In genomic region chr3:115754466-115754865, GRCm38 (mm10) we compare ENCODE assay signal across 21 mouse cellular contexts. TPM values are rescaled to one million over a fixed set of nuclear protein-coding genes. Genes with fewer than 3 reads are reported as not detected.
A peak's percentile ranks its signal among the peaks of the same experiment; 100 is the strongest.
DNase-seq lines count a peak whose midpoint lies in the region; ATAC-seq and TF ChIP-seq lines count a peak whose summit lies in the region.
"Had no signal": no experiment of that assay in that cellular context is flagged by ENCODE, and none has a peak within 500 bp of the region (broad histone marks: within the 10 kb centered on the region; RNA-seq: fewer than 3 reads in every experiment).

No protein-coding gene starts in this region.

- TF ChIP-seq CTCF in liver, postnatal 0 days (IDR thresholded peaks at IDR 0.05; ENCODE audit: low read depth) = no peak

- DNase-seq in heart, postnatal 25 days (ENCODE audit: low spot score) = no peak
- DNase-seq in liver, postnatal 0 days = no peak
- no peak for DNase-seq in liver
- peak; percentile 82 for DNase-seq in CD4-positive, CD25-positive, alpha-beta regulatory T cell, adult 2 months (ENCODE audit: low read depth, low spot score)
- no peak for DNase-seq in left cerebral cortex, postnatal 14 days (ENCODE audit: low spot score in 2 of 2)
- DNase-seq in Muller cell, postnatal 12 days (ENCODE audit: inconsistent ontology term) = no peak
- DNase-seq: adrenal gland, adult 8-10 months; cerebellum, adult 9-10 months; gastrocnemius, adult 2 months; kidney, adult 2 months; kidney, postnatal 14 days; lung, adult 2 months; right cerebral cortex, postnatal 4 days; thymus, postnatal 36 days had no signal

- H3K9ac ChIP-seq in heart, embryonic 11.5 days (ENCODE audit: low read depth, low read length) = no peak overlapping the region
- H3K9ac ChIP-seq in liver, postnatal 0 days (replicated peaks) = no peak overlapping the region
- no peak overlapping the region for H3K9ac ChIP-seq in limb, embryonic 13.5 days
- H3K9ac ChIP-seq: forebrain, embryonic 12.5 days; neural tube, embryonic 12.5 days had no signal

- ATAC-seq in heart, embryonic 11.5 days (replicated peaks; ENCODE audit: insufficient number of reproducible peaks, low FRiP score, low TSS enrichment) = no peak
- ATAC-seq in liver, postnatal 0 days = no peak
- no peak for ATAC-seq in limb, embryonic 13.5 days (ENCODE audit: low FRiP score, low read depth)
- ATAC-seq: hindbrain, embryonic 16.5 days had no signal

- peaks cover 12% of the 10 kb centered on the region for H3K4me1 ChIP-seq in heart, embryonic 11.5 days (ENCODE audit: control insufficient read depth, insufficient read depth, low read length)
- H3K4me1 ChIP-seq in liver, postnatal 0 days (ENCODE audit: insufficient read depth) = peaks cover 4% of the 10 kb centered on the region; the same call in 1 of the 2 replicates
- H3K4me1 ChIP-seq in limb, embryonic 13.5 days = peaks cover 7% of the 10 kb centered on the region

- H3K9me3 ChIP-seq in heart, embryonic 11.5 days (replicated peaks; ENCODE audit: control insufficient read depth, low read length) = no peaks in the 10 kb centered on the region
- H3K9me3 ChIP-seq in liver, postnatal 0 days (ENCODE audit: low read length) = no peaks in the 10 kb centered on the region
- H3K9me3 ChIP-seq in limb, embryonic 13.5 days = no peaks in the 10 kb centered on the region
- H3K9me3 ChIP-seq: forebrain, embryonic 12.5 days; neural tube, embryonic 12.5 days had no signal

- 46% methylated on average over 8 of the region's 8 CpGs for WGBS in heart, embryonic 11.5 days (ENCODE audit: insufficient replicate concordance)
- WGBS in liver, postnatal 0 days (ENCODE audit: insufficient replicate concordance) = 54% methylated on average over 8 of the region's 8 CpGs
- WGBS in limb, embryonic 13.5 days = 57% methylated on average over 8 of the region's 8 CpGs

- H3K27ac ChIP-seq in heart, embryonic 11.5 days (ENCODE audit: low read depth, low read length) = no peak overlapping the region
- no peak overlapping the region for H3K27ac ChIP-seq in liver, postnatal 0 days (ENCODE audit: low read depth)
- no peak overlapping the region for H3K27ac ChIP-seq in limb, embryonic 13.5 days
- H3K27ac ChIP-seq: forebrain, embryonic 12.5 days; gastrocnemius, adult 2 months; layer of hippocampus, adult 2 months; neural tube, embryonic 12.5 days had no signal

- no peak overlapping the region for H3K4me3 ChIP-seq in heart, embryonic 11.5 days (ENCODE audit: low read depth, low read length)
- no peak overlapping the region for H3K4me3 ChIP-seq in liver, postnatal 0 days (ENCODE audit: low read depth, low read length)
- H3K4me3 ChIP-seq in limb, embryonic 13.5 days = no peak overlapping the region
- H3K4me3 ChIP-seq: forebrain, embryonic 12.5 days; gastrocnemius, adult 2 months; layer of hippocampus, adult 2 months; neural tube, embryonic 12.5 days had no signal

- H3K36me3 ChIP-seq in heart, embryonic 11.5 days (ENCODE audit: control insufficient read depth, insufficient read depth, low read length) = no peaks in the 10 kb centered on the region
- no peaks in the 10 kb centered on the region for H3K36me3 ChIP-seq in liver, postnatal 0 days (replicated peaks; ENCODE audit: insufficient read depth, low read length)
- no peaks in the 10 kb centered on the region for H3K36me3 ChIP-seq in limb, embryonic 13.5 days
- H3K36me3 ChIP-seq: forebrain, embryonic 12.5 days; neural tube, embryonic 12.5 days had no signal

- H3K4me2 ChIP-seq in heart, embryonic 11.5 days = peak overlapping the region; percentile 29; the same call in 1 of the 2 replicates
- peak overlapping the region; percentile 30; the same call in 1 of the 2 replicates for H3K4me2 ChIP-seq in liver, postnatal 0 days (ENCODE audit: low read depth, low read length)
- H3K4me2 ChIP-seq in limb, embryonic 13.5 days (replicated peaks) = 0 out of 2 replicates have a peak overlapping the region, but pooled peaks have one; percentile 4
- H3K4me2 ChIP-seq: forebrain, embryonic 12.5 days; midbrain, embryonic 11.5 days; neural tube, embryonic 12.5 days had no signal

- no peaks in the 10 kb centered on the region for H3K27me3 ChIP-seq in heart, embryonic 11.5 days (ENCODE audit: control insufficient read depth, insufficient read depth, low read length)
- H3K27me3 ChIP-seq in liver, postnatal 0 days (ENCODE audit: insufficient read depth, low read length) = no peaks in the 10 kb centered on the region
- H3K27me3 ChIP-seq in limb, embryonic 13.5 days = no peaks in the 10 kb centered on the region
- H3K27me3 ChIP-seq: forebrain, embryonic 12.5 days; neural tube, embryonic 12.5 days had no signal

- TF ChIP-seq EP300 in liver, postnatal 0 days (IDR thresholded peaks at IDR 0.05; ENCODE audit: low read depth) = no peak

- intact Hi-C loops in heart, postnatal 25 days (cut with DNase I) = no loop called here
- intact Hi-C loops in left cerebral cortex, postnatal 14 days (cut with DNase I) = no loop called here

RNA-seq across cellular contexts. Expression of gene S1pr1, which starts 39.6 kb away (rescaled TPM):
- 62.8 and 74.4 TPM in 2 replicates for polyA plus RNA-seq in heart, embryonic 11.5 days (2014; fragmentation: Nextera tagmentation; extraction: Ambion mirVana)
- 10 to 100 TPM; 50.5 to 51.0 TPM for total RNA-seq in heart, postnatal 25 days (2021)
- polyA plus RNA-seq in liver, postnatal 0 days (2015; fragmentation: Nextera tagmentation; extraction: Ambion mirVana) = 10.3 and 11.1 TPM in 2 replicates
- 23.4 and 23.9 TPM in 2 replicates for polyA plus RNA-seq in limb, embryonic 13.5 days (2015; fragmentation: Nextera tagmentation; extraction: Ambion mirVana)
- 10 to 100 TPM; 79.8 to 86.9 TPM for total RNA-seq in left cerebral cortex, postnatal 14 days (2021)
